Mouse (Mus musculus) layer of hippocampus, postnatal 10 days (tissue): ENCODE measurements around the gene Ncl. TPM values are rescaled to one million over a fixed set of nuclear protein-coding genes. Genes with fewer than 3 reads are reported as not detected.

Source experiments
- DNase-seq, 2 experiments: peaks; one replicate each; pipeline ENCODE4 v3.0.0; 2021; ENCODE audit warnings: low spot score in 2 of 2
- long read RNA-seq: library from polyadenylated mRNA; stranded (forward); transcript quantifications from one replicate; pipeline ENCODE4 v2.0.0, GENCODE M21; 2023
- total RNA-seq, 2 experiments: library from RNA; stranded (reverse); gene quantifications; 2 replicates each; pipeline ENCODE4 v1.2.3; 2021

The Ncl gene
- 100 to 1,000 TPM; 192 to 208 TPM for total RNA-seq
- long read RNA-seq, full-length matches to known transcripts = 74 of 126 reads
- long read RNA-seq, partial matches to known transcripts = 23 of 126 reads
- long read RNA-seq, other reads (novel, unspliced or antisense) = 29 of 126 reads

- peak; percentile 93 to 96 for DNase-seq
These were observed at the start of gene Ncl for GRCm38 (mm10) chr1:86358906-86359797. Ncl (minus strand) TSS chr1:86359400.

- no peak for DNase-seq
These were observed 49.3 kb upstream of the Ncl start for GRCm38 (mm10) chr1:86408515-86408914.

GRCm38 (mm10) chr1:86406914-86407313 lies 47.7 kb upstream of the Ncl start:
- no peak for DNase-seq

- DNase-seq = no peak
These were observed 47.1 kb upstream of the Ncl start for GRCm38 (mm10) chr1:86406313-86406712.

- DNase-seq = no peak
These were observed 45.6 kb upstream of the Ncl start for GRCm38 (mm10) chr1:86404834-86405233.

- DNase-seq = no peak
These were observed 41.0 kb upstream of the Ncl start for GRCm38 (mm10) chr1:86400096-86400754.

- DNase-seq = no peak
These were observed 40.1 kb upstream of the Ncl start for GRCm38 (mm10) chr1:86399322-86399721.

GRCm38 (mm10) chr1:86398222-86398621 lies 39.0 kb upstream of the Ncl start:
- no peak for DNase-seq

GRCm38 (mm10) chr1:86397621-86398020 lies 38.4 kb upstream of the Ncl start:
- DNase-seq = no peak

GRCm38 (mm10) chr1:86395897-86396296 lies 36.7 kb upstream of the Ncl start:
- DNase-seq = no peak

GRCm38 (mm10) chr1:86394246-86394645 lies 35.0 kb upstream of the Ncl start:
- no peak for DNase-seq

- no peak for DNase-seq
These were observed 34.0 kb upstream of the Ncl start for GRCm38 (mm10) chr1:86393219-86393618.

- DNase-seq = no peak
These were observed 32.2 kb upstream of the Ncl start for GRCm38 (mm10) chr1:86391425-86391824.

- peak; percentile 83 to 86 for DNase-seq
These were observed 30.0 kb upstream of the Ncl start for GRCm38 (mm10) chr1:86389230-86389629.

- peak; percentile 44 to 49 for DNase-seq
These were observed 21.8 kb upstream of the Ncl start for GRCm38 (mm10) chr1:86381027-86381426.

- DNase-seq = no peak
These were observed 20.0 kb upstream of the Ncl start for GRCm38 (mm10) chr1:86379161-86379569.

GRCm38 (mm10) chr1:86378662-86379061 lies 19.5 kb upstream of the Ncl start:
- DNase-seq = no peak

GRCm38 (mm10) chr1:86376354-86376753 lies 17.2 kb upstream of the Ncl start:
- DNase-seq = no peak

GRCm38 (mm10) chr1:86371997-86372396 lies 12.8 kb upstream of the Ncl start:
- peak in 1 of 2 experiments; percentile 57 for DNase-seq

- DNase-seq = no peak
These were observed 8.9 kb upstream of the Ncl start for GRCm38 (mm10) chr1:86368086-86368485.

- no peak for DNase-seq
These were observed 4.5 kb upstream of the Ncl start for GRCm38 (mm10) chr1:86363671-86364070.
